Mouse (Mus musculus): ENCODE results near the gene Per2. TPM values are rescaled to one million over a fixed set of nuclear protein-coding genes. Genes with fewer than 3 reads are reported as not detected.

Per2 gene
- polyA plus RNA-seq, 1 experiment from 2014 or later: 2.7 TPM

- Histone ChIP-seq H3K4me3 (ENCODE audit: low read depth, low read length) (no peak overlapping the region), H3K36me3 (ENCODE audit: control insufficient read depth, insufficient read depth, low read length) (no peaks in the 10 kb centered on the region), H3K4me2 (ENCODE audit: low read depth, low read length, severe bottlenecking) (no peak overlapping the region), H3K9me3 (ENCODE audit: control insufficient read depth, low read length) (no peaks in the 10 kb centered on the region), H3K9ac (ENCODE audit: low read length) (no peak overlapping the region), H3K27ac (ENCODE audit: low read depth, low read length) (no peak overlapping the region), H3K4me1 (replicated peaks; ENCODE audit: control insufficient read depth, insufficient read depth, low read length) (no peaks in the 10 kb centered on the region; the same call in 1 of the 2 replicates), H3K27me3 (ENCODE audit: control insufficient read depth, insufficient read depth, low read length) (no peaks in the 10 kb centered on the region)
- ATAC-seq (replicated peaks; ENCODE audit: low FRiP score): no peak
- WGBS: 14% methylated on average over 1 of the region's 1 CpGs
- no peak for DNase-seq (ENCODE audit: low spot score)
Observed at GRCm38 (mm10) chr1:91465244-91465643, 6.1 kb upstream of the Per2 start.

- Histone ChIP-seq H3K4me3 (ENCODE audit: low read depth, low read length) (no peak overlapping the region), H3K4me1 (replicated peaks; ENCODE audit: control insufficient read depth, insufficient read depth, low read length) (peaks cover 2% of the 10 kb centered on the region; the same call in 1 of the 2 replicates), H3K4me2 (ENCODE audit: low read depth, low read length, severe bottlenecking) (no peak overlapping the region), H3K9ac (ENCODE audit: low read length) (no peak overlapping the region), H3K9me3 (ENCODE audit: control insufficient read depth, low read length) (no peaks in the 10 kb centered on the region), H3K36me3 (ENCODE audit: control insufficient read depth, insufficient read depth, low read length) (no peaks in the 10 kb centered on the region), H3K27me3 (ENCODE audit: control insufficient read depth, insufficient read depth, low read length) (no peaks in the 10 kb centered on the region), H3K27ac (ENCODE audit: low read depth, low read length) (no peak overlapping the region)
- DNase-seq (ENCODE audit: low spot score): no peak
- no peak for ATAC-seq (replicated peaks; ENCODE audit: low FRiP score)
- WGBS: 45% methylated on average over 5 of the region's 5 CpGs
Observed at GRCm38 (mm10) chr1:91464436-91464835, 5.3 kb upstream of the Per2 start.

GRCm38 (mm10) chr1:91463336-91463995 lies 4.3 kb upstream of the Per2 start:
- no peak overlapping the region for H3K4me2 ChIP-seq (ENCODE audit: low read depth, low read length, severe bottlenecking)
- H3K9ac ChIP-seq (ENCODE audit: low read length): no peak overlapping the region
- no peaks in the 10 kb centered on the region for H3K9me3 ChIP-seq (ENCODE audit: control insufficient read depth, low read length)
- H3K4me3 ChIP-seq (ENCODE audit: low read depth, low read length): no peak overlapping the region
- H3K27me3 ChIP-seq (ENCODE audit: control insufficient read depth, insufficient read depth, low read length): no peaks in the 10 kb centered on the region; the same call in 1 of the 2 replicates
- H3K36me3 ChIP-seq (ENCODE audit: control insufficient read depth, insufficient read depth, low read length): no peaks in the 10 kb centered on the region
- DNase-seq (ENCODE audit: low spot score) (no peak), ATAC-seq (replicated peaks; ENCODE audit: low FRiP score) (no peak)
- H3K27ac ChIP-seq (ENCODE audit: low read depth, low read length): no peak overlapping the region
- peaks cover 5% of the 10 kb centered on the region; the same call in 1 of the 2 replicates for H3K4me1 ChIP-seq (replicated peaks; ENCODE audit: control insufficient read depth, insufficient read depth, low read length)
- 89% methylated on average over 13 of the region's 13 CpGs for WGBS

- H3K4me1 ChIP-seq (replicated peaks; ENCODE audit: control insufficient read depth, insufficient read depth, low read length): peaks cover 18% of the 10 kb centered on the region
Observed at GRCm38 (mm10) chr1:91460564-91460963, 1.4 kb upstream of the Per2 start.

GRCm38 (mm10) chr1:91460069-91460468 lies 945 bp upstream of the Per2 start:
- Histone ChIP-seq H3K9ac (ENCODE audit: low read length) (peak overlapping the region; percentile 49; the same call in 1 of the 2 replicates), H3K4me3 (ENCODE audit: low read depth, low read length) (peak overlapping the region; percentile 60; the same call in 1 of the 2 replicates), H3K9me3 (ENCODE audit: control insufficient read depth, low read length) (no peaks in the 10 kb centered on the region), H3K36me3 (ENCODE audit: control insufficient read depth, insufficient read depth, low read length) (no peaks in the 10 kb centered on the region), H3K27me3 (ENCODE audit: control insufficient read depth, insufficient read depth, low read length) (peaks cover 3% of the 10 kb centered on the region; the same call in 1 of the 2 replicates), H3K4me1 (replicated peaks; ENCODE audit: control insufficient read depth, insufficient read depth, low read length) (peaks cover 18% of the 10 kb centered on the region), H3K27ac (ENCODE audit: low read depth, low read length) (no peak overlapping the region), H3K4me2 (ENCODE audit: low read depth, low read length, severe bottlenecking) (peak overlapping the region; percentile 59)
- ATAC-seq (replicated peaks; ENCODE audit: low FRiP score) (no peak), DNase-seq (ENCODE audit: low spot score) (no peak)
- 43% methylated on average over 7 of the region's 7 CpGs for WGBS

More at GRCm38 (mm10) chr1:91460564-91460963, 1.4 kb upstream of the Per2 start:
- peaks cover 3% of the 10 kb centered on the region; the same call in 1 of the 2 replicates for H3K27me3 ChIP-seq (ENCODE audit: control insufficient read depth, insufficient read depth, low read length)
- no peak overlapping the region for H3K4me3 ChIP-seq (ENCODE audit: low read depth, low read length)
- DNase-seq (ENCODE audit: low spot score) (no peak), ATAC-seq (replicated peaks; ENCODE audit: low FRiP score) (no peak)
- 42% methylated on average over 4 of the region's 4 CpGs for WGBS
- no peak overlapping the region for H3K9ac ChIP-seq (ENCODE audit: low read length)
- H3K36me3 ChIP-seq (ENCODE audit: control insufficient read depth, insufficient read depth, low read length): no peaks in the 10 kb centered on the region
- H3K4me2 ChIP-seq (ENCODE audit: low read depth, low read length, severe bottlenecking): no peak overlapping the region
- no peak overlapping the region for H3K27ac ChIP-seq (ENCODE audit: low read depth, low read length)
- no peaks in the 10 kb centered on the region for H3K9me3 ChIP-seq (ENCODE audit: control insufficient read depth, low read length)

GRCm38 (mm10) chr1:91458223-91458861 lies 782 bp downstream of the Per2 start:
- H3K9me3 ChIP-seq (ENCODE audit: control insufficient read depth, low read length): no peaks in the 10 kb centered on the region
- H3K36me3 ChIP-seq (ENCODE audit: control insufficient read depth, insufficient read depth, low read length): no peaks in the 10 kb centered on the region
- DNase-seq (ENCODE audit: low spot score) (peak; percentile 57), ATAC-seq (replicated peaks; ENCODE audit: low FRiP score) (peak; percentile 11)
- H3K27ac ChIP-seq (ENCODE audit: low read depth, low read length): no peak overlapping the region
- WGBS: 26% methylated on average over 8 of the region's 8 CpGs
- H3K9ac ChIP-seq (ENCODE audit: low read length): peak overlapping the region; percentile 55
- H3K4me1 ChIP-seq (replicated peaks; ENCODE audit: control insufficient read depth, insufficient read depth, low read length): peaks cover 18% of the 10 kb centered on the region
- peak overlapping the region; percentile 60 for H3K4me3 ChIP-seq (ENCODE audit: low read depth, low read length)
- H3K27me3 ChIP-seq (ENCODE audit: control insufficient read depth, insufficient read depth, low read length): peaks cover 3% of the 10 kb centered on the region; the same call in 1 of the 2 replicates
- H3K4me2 ChIP-seq (ENCODE audit: low read depth, low read length, severe bottlenecking): peak overlapping the region; percentile 74

GRCm38 (mm10) chr1:91457698-91458097 lies 1.4 kb downstream of the Per2 start:
- Histone ChIP-seq H3K27me3 (ENCODE audit: control insufficient read depth, insufficient read depth, low read length) (peaks cover 3% of the 10 kb centered on the region; the same call in 1 of the 2 replicates), H3K4me1 (replicated peaks; ENCODE audit: control insufficient read depth, insufficient read depth, low read length) (peaks cover 18% of the 10 kb centered on the region), H3K36me3 (ENCODE audit: control insufficient read depth, insufficient read depth, low read length) (no peaks in the 10 kb centered on the region), H3K9ac (ENCODE audit: low read length) (no peak overlapping the region), H3K4me2 (ENCODE audit: low read depth, low read length, severe bottlenecking) (no peak overlapping the region), H3K4me3 (ENCODE audit: low read depth, low read length) (no peak overlapping the region), H3K9me3 (ENCODE audit: control insufficient read depth, low read length) (no peaks in the 10 kb centered on the region), H3K27ac (ENCODE audit: low read depth, low read length) (no peak overlapping the region)
- WGBS: 82% methylated on average over 5 of the region's 5 CpGs
- DNase-seq (ENCODE audit: low spot score): no peak
- ATAC-seq (replicated peaks; ENCODE audit: low FRiP score): no peak

GRCm38 (mm10) chr1:91457116-91457515 lies 2.0 kb downstream of the Per2 start:
- Histone ChIP-seq H3K9me3 (ENCODE audit: control insufficient read depth, low read length) (no peaks in the 10 kb centered on the region), H3K4me1 (replicated peaks; ENCODE audit: control insufficient read depth, insufficient read depth, low read length) (peaks cover 18% of the 10 kb centered on the region), H3K27ac (ENCODE audit: low read depth, low read length) (no peak overlapping the region), H3K27me3 (ENCODE audit: control insufficient read depth, insufficient read depth, low read length) (peaks cover 3% of the 10 kb centered on the region; the same call in 1 of the 2 replicates), H3K4me3 (ENCODE audit: low read depth, low read length) (no peak overlapping the region), H3K9ac (ENCODE audit: low read length) (no peak overlapping the region), H3K36me3 (ENCODE audit: control insufficient read depth, insufficient read depth, low read length) (no peaks in the 10 kb centered on the region), H3K4me2 (ENCODE audit: low read depth, low read length, severe bottlenecking) (no peak overlapping the region)
- DNase-seq (ENCODE audit: low spot score) (no peak), ATAC-seq (replicated peaks; ENCODE audit: low FRiP score) (no peak)
- 91% methylated on average over 4 of the region's 4 CpGs for WGBS
